In genomic region chr8:90579426-90579825, GRCm38 (mm10) we compare ENCODE assay signal across 28 mouse cellular contexts.
"Had no signal": no experiment of that assay in that cellular context is flagged by ENCODE, and none has a peak within 500 bp of the region (broad histone marks: within the 10 kb centered on the region; RNA-seq: fewer than 3 reads in every experiment).

No protein-coding gene starts in this region.

- H3K4me2 ChIP-seq: embryonic facial prominence, embryonic 12.5 days; embryonic facial prominence, embryonic 13.5 days; embryonic facial prominence, embryonic 15.5 days; forebrain, embryonic 12.5 days; forebrain, embryonic 13.5 days had no signal

- H3K9me3 ChIP-seq: embryonic facial prominence, embryonic 10.5 days; embryonic facial prominence, embryonic 12.5 days; embryonic facial prominence, embryonic 13.5 days; embryonic facial prominence, embryonic 15.5 days; forebrain, embryonic 12.5 days; forebrain, embryonic 13.5 days; heart, embryonic 10.5 days had no signal

- DNase-seq: cerebellum, adult 18-20 months; cerebellum, adult 2 months; cerebellum, adult 8-10 months; cerebellum, adult 9-10 months; cerebellum, adult 9-11 months; cerebellum, postnatal 10 days; cerebellum, postnatal 14 days; cerebellum, postnatal 25 days; cerebellum, postnatal 36 days; embryo, embryonic 11 days; forebrain, postnatal 0 days; gastrocnemius, adult 2 months; gastrocnemius, postnatal 10 days; gastrocnemius, postnatal 14 days; gastrocnemius, postnatal 25 days; gastrocnemius, postnatal 36 days; heart, adult 18-20 months; heart, adult 2 months had no signal

- ATAC-seq: forebrain, embryonic 13.5 days; forebrain, embryonic 14.5 days; forebrain, embryonic 16.5 days; forebrain, postnatal 0 days had no signal

- H3K4me1 ChIP-seq: embryonic facial prominence, embryonic 10.5 days; embryonic facial prominence, embryonic 12.5 days; embryonic facial prominence, embryonic 13.5 days; embryonic facial prominence, embryonic 15.5 days; heart, embryonic 10.5 days had no signal

- H3K36me3 ChIP-seq: embryonic facial prominence, embryonic 10.5 days; embryonic facial prominence, embryonic 12.5 days; embryonic facial prominence, embryonic 13.5 days; embryonic facial prominence, embryonic 15.5 days; forebrain, embryonic 12.5 days; heart, embryonic 10.5 days had no signal

- H3K27me3 ChIP-seq: embryonic facial prominence, embryonic 12.5 days; embryonic facial prominence, embryonic 13.5 days; embryonic facial prominence, embryonic 15.5 days; forebrain, embryonic 12.5 days; forebrain, embryonic 13.5 days had no signal

- H3K4me3 ChIP-seq: embryonic facial prominence, embryonic 10.5 days; embryonic facial prominence, embryonic 12.5 days; embryonic facial prominence, embryonic 13.5 days; embryonic facial prominence, embryonic 15.5 days; erythroblast, embryonic 14.5 days; forebrain, embryonic 12.5 days; forebrain, embryonic 13.5 days; gastrocnemius, adult 2 months; heart, adult 2 months; heart, embryonic 10.5 days had no signal

- H3K9ac ChIP-seq: embryonic facial prominence, embryonic 12.5 days; embryonic facial prominence, embryonic 13.5 days; embryonic facial prominence, embryonic 15.5 days; forebrain, embryonic 12.5 days; forebrain, embryonic 13.5 days; forebrain, postnatal 0 days had no signal

- H3K27ac ChIP-seq: embryonic facial prominence, embryonic 10.5 days; embryonic facial prominence, embryonic 12.5 days; embryonic facial prominence, embryonic 13.5 days; embryonic facial prominence, embryonic 15.5 days; forebrain, embryonic 12.5 days; forebrain, embryonic 13.5 days; gastrocnemius, adult 2 months; heart, adult 2 months; heart, embryonic 10.5 days had no signal
